Mouse (Mus musculus) heart, embryonic 12.5 days (tissue): ENCODE measurements around the gene Ubl3. TPM values are rescaled to one million over a fixed set of nuclear protein-coding genes. Genes with fewer than 3 reads are reported as not detected.

Source experiments
- ATAC-seq: fragments of 200-750 bp; cut with Nextera tagmentation; 2 replicates; pipeline ENCODE4 v1.8.0; 2017; ENCODE audit warnings: moderate TSS enrichment, moderate library complexity; ENCODE audit not compliant: insufficient number of reproducible peaks, low FRiP score
- H3K27ac ChIP-seq: fragments of 300-500 bp; sonication (generic); 2 replicates; pipeline ENCODE4 v1.5.1; 2016; ENCODE audit warnings: mild to moderate bottlenecking, moderate library complexity; ENCODE audit not compliant: poor library complexity, severe bottlenecking
- H3K27me3 ChIP-seq: fragments of 300-500 bp; sonication (generic); replicated peaks from 2 replicates; pipeline ENCODE4 v1.6.1; 2016; ENCODE audit warnings: mild to moderate bottlenecking, moderate library complexity
- H3K36me3 ChIP-seq: fragments of 300-500 bp; sonication (generic); 2 replicates; pipeline ENCODE4 v1.6.1; 2016; ENCODE audit warnings: mild to moderate bottlenecking, moderate library complexity
- H3K4me1 ChIP-seq: fragments of 300-500 bp; sonication (generic); replicated peaks from 2 replicates; pipeline ENCODE4 v1.6.1; 2016; ENCODE audit warnings: mild to moderate bottlenecking
- H3K4me2 ChIP-seq: fragments of 300-500 bp; sonication (generic); 2 replicates; pipeline ENCODE4 v1.6.1; 2016; ENCODE audit warnings: mild to moderate bottlenecking, moderate library complexity
- H3K4me3 ChIP-seq: fragments of 300-500 bp; sonication (generic); 2 replicates; pipeline ENCODE4 v1.5.1; 2016; ENCODE audit warnings: mild to moderate bottlenecking
- H3K9ac ChIP-seq: fragments of 300-500 bp; sonication (generic); 2 replicates; pipeline ENCODE4 v1.6.1; 2016; ENCODE audit warnings: mild to moderate bottlenecking, moderate library complexity
- H3K9me3 ChIP-seq: fragments of 300-500 bp; sonication (generic); replicated peaks from 2 replicates; pipeline ENCODE4 v1.6.1; 2016; ENCODE audit warnings: mild to moderate bottlenecking, moderate library complexity
- WGBS: fragments of 180-500 bp; shearing (Covaris S2); methylation state at CpG from one replicate; pipeline ENCODE4 v1.1.7; 2016; 5-methylcytosine and 5-hydroxymethylcytosine counted together
- polyA plus RNA-seq: library from polyadenylated mRNA; unstranded; fragments of >200 nt; fragmentation: Nextera tagmentation; extraction: Ambion mirVana; gene quantifications from 2 replicates; pipeline ENCODE4 v1.2.1, GENCODE M21; 2016

Ubl3 gene
- polyA plus RNA-seq, 1 experiment from 2014 or later = 69.1 TPM

GRCm38 (mm10) chr5:148526631-148527030 is 26.0 kb downstream of the Ubl3 start:
- Histone ChIP-seq H3K27ac (no peak overlapping the region), H3K4me2 (no peak overlapping the region), H3K4me1 (peaks cover 26% of the 10 kb centered on the region), H3K27me3 (no peaks in the 10 kb centered on the region), H3K4me3 (no peak overlapping the region), H3K9ac (no peak overlapping the region), H3K9me3 (no peaks in the 10 kb centered on the region), H3K36me3 (no peaks in the 10 kb centered on the region)
- WGBS = 88% methylated on average over 8 of the region's 8 CpGs
- no peak for ATAC-seq

- no peaks in the 10 kb centered on the region for H3K27me3 ChIP-seq
Measured at GRCm38 (mm10) chr5:148523202-148523971, 29.2 kb downstream of the Ubl3 start.

GRCm38 (mm10) chr5:148522378-148522777 is 30.2 kb downstream of the Ubl3 start:
- Histone ChIP-seq H3K9ac (no peak overlapping the region), H3K4me2 (no peak overlapping the region), H3K4me1 (peaks cover 24% of the 10 kb centered on the region), H3K4me3 (no peak overlapping the region), H3K27me3 (no peaks in the 10 kb centered on the region), H3K27ac (no peak overlapping the region), H3K36me3 (no peaks in the 10 kb centered on the region), H3K9me3 (no peaks in the 10 kb centered on the region)
- WGBS = 86% methylated on average over 3 of the region's 3 CpGs
- no peak for ATAC-seq

More at GRCm38 (mm10) chr5:148523202-148523971, 29.2 kb downstream of the Ubl3 start:
- no peaks in the 10 kb centered on the region for H3K9me3 ChIP-seq
- no peak overlapping the region for H3K9ac ChIP-seq
- H3K36me3 ChIP-seq = no peaks in the 10 kb centered on the region
- H3K4me1 ChIP-seq = peaks cover 30% of the 10 kb centered on the region
- WGBS = 80% methylated on average over 5 of the region's 5 CpGs
- no peak overlapping the region for H3K27ac ChIP-seq
- ATAC-seq = no peak
- H3K4me2 ChIP-seq = no peak overlapping the region
- H3K4me3 ChIP-seq = no peak overlapping the region

- H3K4me3 ChIP-seq = no peak overlapping the region
- H3K36me3 ChIP-seq = no peaks in the 10 kb centered on the region
- no peak overlapping the region for H3K9ac ChIP-seq
- ATAC-seq = no peak
- peaks cover 14% of the 10 kb centered on the region for H3K4me1 ChIP-seq
- H3K27me3 ChIP-seq = no peaks in the 10 kb centered on the region
- WGBS = 60% methylated on average over 4 of the region's 4 CpGs
- no peak overlapping the region for H3K4me2 ChIP-seq
- H3K27ac ChIP-seq = no peak overlapping the region
- H3K9me3 ChIP-seq = no peaks in the 10 kb centered on the region
Measured at GRCm38 (mm10) chr5:148517445-148517844, 35.1 kb downstream of the Ubl3 start.

GRCm38 (mm10) chr5:148512042-148512640 is 40.4 kb downstream of the Ubl3 start:
- H3K27ac ChIP-seq = no peak overlapping the region
- H3K4me2 ChIP-seq = no peak overlapping the region
- no peak for ATAC-seq
- H3K4me3 ChIP-seq = no peak overlapping the region
- peaks cover 15% of the 10 kb centered on the region for H3K4me1 ChIP-seq
- peaks cover 31% of the 10 kb centered on the region for H3K36me3 ChIP-seq
- H3K9ac ChIP-seq = no peak overlapping the region
- no peaks in the 10 kb centered on the region for H3K9me3 ChIP-seq
- H3K27me3 ChIP-seq = no peaks in the 10 kb centered on the region
- 79% methylated on average over 5 of the region's 5 CpGs for WGBS

- Histone ChIP-seq H3K4me2 (no peak overlapping the region), H3K36me3 (peaks cover 49% of the 10 kb centered on the region), H3K27me3 (no peaks in the 10 kb centered on the region), H3K4me1 (peaks cover 12% of the 10 kb centered on the region), H3K4me3 (no peak overlapping the region), H3K27ac (no peak overlapping the region), H3K9ac (no peak overlapping the region), H3K9me3 (no peaks in the 10 kb centered on the region)
- ATAC-seq = no peak
- WGBS = 78% methylated on average over 2 of the region's 2 CpGs
Measured at GRCm38 (mm10) chr5:148510265-148510664, 42.3 kb downstream of the Ubl3 start.

GRCm38 (mm10) chr5:148509731-148510130 is 42.9 kb downstream of the Ubl3 start:
- H3K36me3 ChIP-seq = peaks cover 51% of the 10 kb centered on the region
- H3K27me3 ChIP-seq = no peaks in the 10 kb centered on the region
- no peak overlapping the region for H3K4me3 ChIP-seq
- ATAC-seq = no peak
- 71% methylated on average over 7 of the region's 7 CpGs for WGBS
- H3K4me1 ChIP-seq = peaks cover 12% of the 10 kb centered on the region
- H3K27ac ChIP-seq = no peak overlapping the region
- H3K4me2 ChIP-seq = no peak overlapping the region
- no peak overlapping the region for H3K9ac ChIP-seq
- H3K9me3 ChIP-seq = no peaks in the 10 kb centered on the region

GRCm38 (mm10) chr5:148508901-148509604 is 43.5 kb downstream of the Ubl3 start:
- no peak for ATAC-seq
- H3K4me2 ChIP-seq = no peak overlapping the region
- H3K4me1 ChIP-seq = peaks cover 12% of the 10 kb centered on the region
- no peak overlapping the region for H3K27ac ChIP-seq
- H3K27me3 ChIP-seq = no peaks in the 10 kb centered on the region
- H3K9me3 ChIP-seq = no peaks in the 10 kb centered on the region
- H3K9ac ChIP-seq = no peak overlapping the region
- WGBS = 80% methylated on average over 11 of the region's 11 CpGs
- peaks cover 51% of the 10 kb centered on the region for H3K36me3 ChIP-seq
- no peak overlapping the region for H3K4me3 ChIP-seq

- H3K36me3 ChIP-seq = peaks cover 47% of the 10 kb centered on the region
Measured at GRCm38 (mm10) chr5:148505381-148505780, 47.2 kb downstream of the Ubl3 start.

GRCm38 (mm10) chr5:148502237-148502636 is 50.4 kb downstream of the Ubl3 start:
- no peak overlapping the region for H3K4me3 ChIP-seq
- ATAC-seq = no peak
- no peaks in the 10 kb centered on the region for H3K27me3 ChIP-seq
- no peaks in the 10 kb centered on the region for H3K4me1 ChIP-seq
- H3K9me3 ChIP-seq = peaks cover 8% of the 10 kb centered on the region; the same call in 1 of the 2 replicates
- no peak overlapping the region for H3K4me2 ChIP-seq
- no peak overlapping the region for H3K9ac ChIP-seq
- H3K36me3 ChIP-seq = peaks cover 24% of the 10 kb centered on the region
- no peak overlapping the region for H3K27ac ChIP-seq
- 87% methylated on average over 6 of the region's 6 CpGs for WGBS

More at GRCm38 (mm10) chr5:148505381-148505780, 47.2 kb downstream of the Ubl3 start:
- Histone ChIP-seq H3K9ac (no peak overlapping the region), H3K27ac (no peak overlapping the region), H3K4me3 (no peak overlapping the region), H3K27me3 (no peaks in the 10 kb centered on the region), H3K4me2 (no peak overlapping the region), H3K4me1 (no peaks in the 10 kb centered on the region), H3K9me3 (no peaks in the 10 kb centered on the region)
- no peak for ATAC-seq
- 91% methylated on average over 17 of the region's 17 CpGs for WGBS

- H3K4me2 ChIP-seq = no peak overlapping the region
- H3K4me1 ChIP-seq = no peaks in the 10 kb centered on the region
- peaks cover 16% of the 10 kb centered on the region for H3K36me3 ChIP-seq
- peaks cover 11% of the 10 kb centered on the region; the same call in 1 of the 2 replicates for H3K9me3 ChIP-seq
- 83% methylated on average over 6 of the region's 6 CpGs for WGBS
- ATAC-seq = no peak
- H3K4me3 ChIP-seq = no peak overlapping the region
- H3K9ac ChIP-seq = no peak overlapping the region
- no peaks in the 10 kb centered on the region for H3K27me3 ChIP-seq
- no peak overlapping the region for H3K27ac ChIP-seq
Measured at GRCm38 (mm10) chr5:148501228-148501957, 51.2 kb downstream of the Ubl3 start.
